Mouse (Mus musculus): ENCODE measurements around the gene Sertad2. TPM values are rescaled to one million over a fixed set of nuclear protein-coding genes. Genes with fewer than 3 reads are reported as not detected.

The Sertad2 gene
- polyA plus RNA-seq, 1 experiment from 2014 or later: 30.9 TPM

- Histone ChIP-seq H3K4me2 (ENCODE audit: low read depth, low read length) (peak overlapping the region; percentile 38), H3K4me3 (ENCODE audit: low read length) (0 out of 2 replicates have a peak overlapping the region, but pooled peaks have one; percentile 4), H3K27ac (ENCODE audit: low read length) (peak overlapping the region; percentile 74), H3K27me3 (ENCODE audit: control insufficient read depth, insufficient read depth, low read length) (no peaks in the 10 kb centered on the region), H3K9me3 (replicated peaks; ENCODE audit: control insufficient read depth, low read length) (no peaks in the 10 kb centered on the region), H3K36me3 (ENCODE audit: control insufficient read depth, insufficient read depth) (no peaks in the 10 kb centered on the region), H3K4me1 (ENCODE audit: control insufficient read depth, insufficient read depth, low read length) (peaks cover 48% of the 10 kb centered on the region), H3K9ac (ENCODE audit: low read length) (peak overlapping the region; percentile 37)
- ATAC-seq (replicated peaks; ENCODE audit: extremely low read depth, insufficient read depth, low FRiP score): no peak
- WGBS: 38% methylated on average over 6 of the region's 6 CpGs
Measured at GRCm38 (mm10) chr11:20635646-20636045, 92.6 kb downstream of the Sertad2 start.

GRCm38 (mm10) chr11:20636114-20636513, 93.1 kb downstream of the Sertad2 start:
- H3K36me3 ChIP-seq (ENCODE audit: control insufficient read depth, insufficient read depth): no peaks in the 10 kb centered on the region
- ATAC-seq (replicated peaks; ENCODE audit: extremely low read depth, insufficient read depth, low FRiP score): no peak
- WGBS: 37% methylated on average over 4 of the region's 4 CpGs
- H3K27ac ChIP-seq (ENCODE audit: low read length): peak overlapping the region; percentile 74
- peak overlapping the region; percentile 37 for H3K9ac ChIP-seq (ENCODE audit: low read length)
- H3K27me3 ChIP-seq (ENCODE audit: control insufficient read depth, insufficient read depth, low read length): no peaks in the 10 kb centered on the region
- peak overlapping the region; percentile 38 for H3K4me2 ChIP-seq (ENCODE audit: low read depth, low read length)
- H3K4me3 ChIP-seq (ENCODE audit: low read length): no peak overlapping the region; the same call in 1 of the 2 replicates
- H3K4me1 ChIP-seq (ENCODE audit: control insufficient read depth, insufficient read depth, low read length): peaks cover 52% of the 10 kb centered on the region
- H3K9me3 ChIP-seq (replicated peaks; ENCODE audit: control insufficient read depth, low read length): no peaks in the 10 kb centered on the region

GRCm38 (mm10) chr11:20637060-20637459, 94.0 kb downstream of the Sertad2 start:
- Histone ChIP-seq H3K4me1 (ENCODE audit: control insufficient read depth, insufficient read depth, low read length) (peaks cover 52% of the 10 kb centered on the region), H3K9me3 (replicated peaks; ENCODE audit: control insufficient read depth, low read length) (no peaks in the 10 kb centered on the region), H3K27ac (ENCODE audit: low read length) (no peak overlapping the region), H3K9ac (ENCODE audit: low read length) (no peak overlapping the region), H3K36me3 (ENCODE audit: control insufficient read depth, insufficient read depth) (no peaks in the 10 kb centered on the region), H3K4me2 (ENCODE audit: low read depth, low read length) (no peak overlapping the region), H3K27me3 (ENCODE audit: control insufficient read depth, insufficient read depth, low read length) (no peaks in the 10 kb centered on the region), H3K4me3 (ENCODE audit: low read length) (no peak overlapping the region)
- no peak for ATAC-seq (replicated peaks; ENCODE audit: extremely low read depth, insufficient read depth, low FRiP score)

GRCm38 (mm10) chr11:20638841-20639240, 95.8 kb downstream of the Sertad2 start:
- Histone ChIP-seq H3K27me3 (ENCODE audit: control insufficient read depth, insufficient read depth, low read length) (no peaks in the 10 kb centered on the region), H3K27ac (ENCODE audit: low read length) (no peak overlapping the region), H3K36me3 (ENCODE audit: control insufficient read depth, insufficient read depth) (no peaks in the 10 kb centered on the region), H3K9ac (ENCODE audit: low read length) (no peak overlapping the region), H3K4me1 (ENCODE audit: control insufficient read depth, insufficient read depth, low read length) (peaks cover 51% of the 10 kb centered on the region), H3K9me3 (replicated peaks; ENCODE audit: control insufficient read depth, low read length) (no peaks in the 10 kb centered on the region), H3K4me3 (ENCODE audit: low read length) (no peak overlapping the region), H3K4me2 (ENCODE audit: low read depth, low read length) (no peak overlapping the region)
- ATAC-seq (replicated peaks; ENCODE audit: extremely low read depth, insufficient read depth, low FRiP score): no peak
- 28% methylated on average over 3 of the region's 3 CpGs for WGBS

GRCm38 (mm10) chr11:20639918-20640447, 96.9 kb downstream of the Sertad2 start:
- H3K9me3 ChIP-seq (replicated peaks; ENCODE audit: control insufficient read depth, low read length): no peaks in the 10 kb centered on the region
- H3K4me2 ChIP-seq (ENCODE audit: low read depth, low read length): peak overlapping the region; percentile 63
- peak; percentile 89 for ATAC-seq (replicated peaks; ENCODE audit: extremely low read depth, insufficient read depth, low FRiP score)
- peak overlapping the region; percentile 57 for H3K9ac ChIP-seq (ENCODE audit: low read length)
- no peaks in the 10 kb centered on the region for H3K36me3 ChIP-seq (ENCODE audit: control insufficient read depth, insufficient read depth)
- peak overlapping the region; percentile 72 for H3K27ac ChIP-seq (ENCODE audit: low read length)
- no peaks in the 10 kb centered on the region for H3K27me3 ChIP-seq (ENCODE audit: control insufficient read depth, insufficient read depth, low read length)
- 11% methylated on average over 11 of the region's 11 CpGs for WGBS
- peaks cover 51% of the 10 kb centered on the region for H3K4me1 ChIP-seq (ENCODE audit: control insufficient read depth, insufficient read depth, low read length)
- H3K4me3 ChIP-seq (ENCODE audit: low read length): peak overlapping the region; percentile 39

- WGBS: 86% methylated on average over 5 of the region's 5 CpGs
- ATAC-seq (replicated peaks; ENCODE audit: extremely low read depth, insufficient read depth, low FRiP score): no peak
Measured at GRCm38 (mm10) chr11:20642321-20642720, 99.3 kb downstream of the Sertad2 start.

GRCm38 (mm10) chr11:20643161-20643560, 100.1 kb downstream of the Sertad2 start:
- no peaks in the 10 kb centered on the region for H3K9me3 ChIP-seq (replicated peaks; ENCODE audit: control insufficient read depth, low read length)
- no peak overlapping the region for H3K27ac ChIP-seq (ENCODE audit: low read length)
- WGBS: 71% methylated on average over 5 of the region's 5 CpGs
- no peak for ATAC-seq (replicated peaks; ENCODE audit: extremely low read depth, insufficient read depth, low FRiP score)
- peaks cover 2% of the 10 kb centered on the region; the same call in 1 of the 2 replicates for H3K36me3 ChIP-seq (ENCODE audit: control insufficient read depth, insufficient read depth)
- no peaks in the 10 kb centered on the region for H3K27me3 ChIP-seq (ENCODE audit: control insufficient read depth, insufficient read depth, low read length)
- H3K4me3 ChIP-seq (ENCODE audit: low read length): no peak overlapping the region
- H3K4me1 ChIP-seq (ENCODE audit: control insufficient read depth, insufficient read depth, low read length): peaks cover 60% of the 10 kb centered on the region
- H3K4me2 ChIP-seq (ENCODE audit: low read depth, low read length): no peak overlapping the region
- H3K9ac ChIP-seq (ENCODE audit: low read length): no peak overlapping the region

More at GRCm38 (mm10) chr11:20642321-20642720, 99.3 kb downstream of the Sertad2 start:
- H3K4me3 ChIP-seq (ENCODE audit: low read length): no peak overlapping the region
- H3K9me3 ChIP-seq (replicated peaks; ENCODE audit: control insufficient read depth, low read length): no peaks in the 10 kb centered on the region
- no peak overlapping the region for H3K27ac ChIP-seq (ENCODE audit: low read length)
- peaks cover 52% of the 10 kb centered on the region for H3K4me1 ChIP-seq (ENCODE audit: control insufficient read depth, insufficient read depth, low read length)
- H3K9ac ChIP-seq (ENCODE audit: low read length): no peak overlapping the region
- H3K27me3 ChIP-seq (ENCODE audit: control insufficient read depth, insufficient read depth, low read length): no peaks in the 10 kb centered on the region
- no peak overlapping the region for H3K4me2 ChIP-seq (ENCODE audit: low read depth, low read length)
- no peaks in the 10 kb centered on the region for H3K36me3 ChIP-seq (ENCODE audit: control insufficient read depth, insufficient read depth)

- peaks cover 7% of the 10 kb centered on the region; the same call in 1 of the 2 replicates for H3K36me3 ChIP-seq (ENCODE audit: control insufficient read depth, insufficient read depth)
- no peaks in the 10 kb centered on the region for H3K9me3 ChIP-seq (replicated peaks; ENCODE audit: control insufficient read depth, low read length)
- ATAC-seq (replicated peaks; ENCODE audit: extremely low read depth, insufficient read depth, low FRiP score): no peak
- H3K9ac ChIP-seq (ENCODE audit: low read length): no peak overlapping the region
- H3K4me2 ChIP-seq (ENCODE audit: low read depth, low read length): no peak overlapping the region
- H3K27ac ChIP-seq (ENCODE audit: low read length): no peak overlapping the region
- H3K4me3 ChIP-seq (ENCODE audit: low read length): no peak overlapping the region
- 67% methylated on average over 1 of the region's 1 CpGs for WGBS
- peaks cover 60% of the 10 kb centered on the region for H3K4me1 ChIP-seq (ENCODE audit: control insufficient read depth, insufficient read depth, low read length)
- no peaks in the 10 kb centered on the region for H3K27me3 ChIP-seq (ENCODE audit: control insufficient read depth, insufficient read depth, low read length)
Measured at GRCm38 (mm10) chr11:20644166-20644565, 101.1 kb downstream of the Sertad2 start.

GRCm38 (mm10) chr11:20644872-20645271, 101.8 kb downstream of the Sertad2 start:
- ATAC-seq (replicated peaks; ENCODE audit: extremely low read depth, insufficient read depth, low FRiP score): no peak
- no peak overlapping the region; the same call in 1 of the 2 replicates for H3K27ac ChIP-seq (ENCODE audit: low read length)
- no peak overlapping the region for H3K9ac ChIP-seq (ENCODE audit: low read length)
- H3K4me3 ChIP-seq (ENCODE audit: low read length): no peak overlapping the region
- peaks cover 54% of the 10 kb centered on the region for H3K4me1 ChIP-seq (ENCODE audit: control insufficient read depth, insufficient read depth, low read length)
- H3K36me3 ChIP-seq (ENCODE audit: control insufficient read depth, insufficient read depth): peaks cover 11% of the 10 kb centered on the region; the same call in 1 of the 2 replicates
- H3K4me2 ChIP-seq (ENCODE audit: low read depth, low read length): no peak overlapping the region
- 46% methylated on average over 6 of the region's 6 CpGs for WGBS
- H3K9me3 ChIP-seq (replicated peaks; ENCODE audit: control insufficient read depth, low read length): no peaks in the 10 kb centered on the region
- no peaks in the 10 kb centered on the region for H3K27me3 ChIP-seq (ENCODE audit: control insufficient read depth, insufficient read depth, low read length)

Measured in heart, embryonic 16.5 days (tissue).